Mouse (Mus musculus) mouse embryonic stem cell (cell line): Measurements from ENCODE around the gene Cdrt4.

Source experiments
- in situ Hi-C, 2 experiments: fragments of 300-500 bp; cut with MboI; formaldehyde crosslinking; loops; 1 replicate in 1 of 2; 3 replicates in 1 of 2; pipeline ENCODE4 v1.14.3; 2019 to 2020; ENCODE audit warnings: low sequenced_read_pairs in 2 of 2, low pct_unique_long_range_greater_than_20kb in 1 of 2, mixed read lengths in 1 of 2; ENCODE audit not compliant: unreplicated experiment in 1 of 2

Cdrt4 gene

DNA sequence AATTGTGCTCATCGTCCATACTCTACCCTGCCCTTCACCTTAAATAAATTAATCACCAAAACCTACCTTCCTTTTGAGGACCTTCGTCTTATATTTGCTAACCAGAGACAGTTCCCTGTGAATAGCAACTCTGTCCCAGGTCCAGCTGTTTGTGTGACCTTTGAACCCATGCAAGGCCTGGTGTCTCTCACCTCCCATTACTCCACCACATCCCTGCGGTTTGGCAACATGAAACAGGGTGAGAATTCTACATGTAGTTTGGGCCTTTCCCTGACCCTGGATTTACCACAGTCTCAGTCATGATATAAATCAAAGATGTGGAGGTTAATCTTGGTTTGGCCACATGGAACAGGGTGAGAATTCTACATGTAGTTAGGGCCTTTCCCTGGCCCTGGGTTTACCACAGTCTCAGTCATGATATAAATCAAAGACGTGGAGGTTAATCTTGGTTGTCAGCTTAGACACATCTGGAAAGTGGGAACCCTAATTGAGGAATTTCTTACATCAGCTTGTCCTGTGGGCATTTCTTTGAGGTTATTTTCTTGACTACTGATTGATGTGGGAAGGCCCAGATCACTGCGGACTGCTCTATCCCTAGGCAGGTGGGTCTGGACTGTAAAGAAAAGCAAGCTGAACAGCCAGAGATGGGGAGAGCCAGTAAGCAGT lies 70.3 kb downstream of the Cdrt4 start:
- in situ Hi-C loops, result no loop called here

DNA sequence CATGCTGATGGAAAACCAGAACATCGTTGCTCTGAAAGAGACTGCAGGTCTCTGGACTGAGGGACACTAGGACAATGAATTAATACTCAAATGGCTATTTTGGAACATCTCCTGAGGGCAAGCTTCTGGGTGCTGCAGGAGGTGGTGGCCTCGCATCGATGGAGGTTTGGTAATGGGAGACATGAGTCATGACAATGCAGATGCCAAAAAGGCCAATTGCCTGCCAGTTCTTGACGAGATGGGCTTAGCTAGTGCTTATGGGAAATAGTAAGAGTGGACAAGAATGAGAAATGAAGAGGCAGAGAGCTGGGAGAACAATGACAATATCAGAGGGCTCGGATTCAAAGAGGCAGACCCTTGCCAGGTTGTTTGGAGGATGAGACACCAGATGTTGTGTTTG lies 72.5 kb downstream of the Cdrt4 start:
- in situ Hi-C loops, result no loop called here

DNA sequence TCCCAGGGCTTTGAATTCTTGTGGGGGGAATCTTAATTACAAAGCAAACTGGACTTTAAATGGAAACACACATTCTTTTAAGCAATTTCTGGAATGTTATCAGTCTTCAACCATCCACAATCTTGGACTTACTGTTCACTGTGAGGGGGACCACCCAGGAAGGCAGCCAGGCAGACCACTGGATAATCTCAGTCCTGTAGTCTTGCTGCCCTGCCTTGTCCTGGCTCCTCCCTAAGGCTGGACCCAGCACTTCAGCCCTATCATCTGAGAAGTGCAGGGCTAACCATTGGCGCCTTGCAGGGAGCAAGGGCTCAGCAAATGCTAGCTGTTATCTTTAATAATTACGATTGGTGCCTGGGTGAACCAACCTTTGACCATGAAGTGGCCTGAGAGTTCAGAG lies 73.1 kb downstream of the Cdrt4 start:
- in situ Hi-C loops, result no loop called here

DNA sequence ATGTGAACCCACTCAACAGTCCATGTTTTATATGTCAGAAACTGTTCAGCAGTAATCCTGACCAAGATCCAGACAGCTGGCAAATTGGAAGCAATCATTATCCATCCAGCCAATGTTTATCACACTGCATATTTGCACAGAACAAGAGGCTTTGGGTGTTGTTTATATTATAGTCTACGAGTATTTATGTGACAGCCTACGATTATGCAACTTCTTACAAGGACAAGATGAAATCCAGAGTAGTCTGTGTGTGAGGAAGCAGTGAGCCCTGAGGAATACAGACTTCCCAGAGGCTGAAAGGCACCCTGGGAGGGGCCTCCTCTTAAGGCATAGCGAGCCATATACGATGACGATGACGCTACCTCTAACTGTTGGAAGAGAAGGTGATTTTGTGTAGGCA lies 74.5 kb downstream of the Cdrt4 start:
- in situ Hi-C loops, result no loop called here

DNA sequence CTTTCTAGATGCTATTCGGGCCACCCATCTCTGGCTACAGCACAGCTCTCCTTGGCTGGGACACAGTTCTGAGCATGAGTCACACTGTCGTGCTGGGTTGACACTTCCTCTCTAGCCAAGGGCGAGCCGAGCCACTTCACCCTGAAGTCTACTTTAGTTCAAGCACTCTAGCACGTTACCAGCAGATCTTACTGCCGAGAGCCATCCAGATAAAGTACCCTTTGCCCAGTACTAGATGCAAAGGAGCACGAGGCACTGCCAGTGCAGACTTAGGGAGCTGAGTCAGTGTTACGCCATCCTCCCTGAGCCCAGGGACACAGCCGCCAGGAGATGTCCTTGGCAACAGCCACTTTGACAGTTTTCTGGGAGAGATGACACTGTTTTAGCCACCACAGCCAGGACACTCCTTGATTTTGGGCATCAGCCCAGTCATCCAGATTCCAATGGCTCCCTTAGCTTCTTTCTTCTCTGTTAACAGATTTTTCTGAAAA lies 75.7 kb downstream of the Cdrt4 start:
- in situ Hi-C loops, result no loop called here

DNA sequence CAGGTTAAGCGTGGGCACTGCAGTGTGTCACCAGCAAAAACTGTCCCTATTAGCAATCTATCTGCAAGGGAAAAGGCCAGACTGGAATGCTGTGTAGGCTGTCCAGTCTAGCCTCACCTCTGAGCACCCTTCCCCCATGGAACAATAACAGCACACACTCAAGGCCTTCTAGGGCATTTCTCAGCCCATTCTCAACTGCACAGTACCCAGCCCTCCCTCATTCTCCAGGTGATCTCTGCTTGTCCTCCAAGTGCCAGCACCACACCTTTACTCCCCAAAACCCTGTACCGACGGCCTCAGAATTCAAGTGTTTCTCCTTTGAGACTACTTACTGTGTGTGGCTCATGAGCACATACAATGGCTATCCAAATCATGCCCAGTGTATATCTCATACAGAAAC lies 77.1 kb downstream of the Cdrt4 start:
- in situ Hi-C loops, result no loop called here

DNA sequence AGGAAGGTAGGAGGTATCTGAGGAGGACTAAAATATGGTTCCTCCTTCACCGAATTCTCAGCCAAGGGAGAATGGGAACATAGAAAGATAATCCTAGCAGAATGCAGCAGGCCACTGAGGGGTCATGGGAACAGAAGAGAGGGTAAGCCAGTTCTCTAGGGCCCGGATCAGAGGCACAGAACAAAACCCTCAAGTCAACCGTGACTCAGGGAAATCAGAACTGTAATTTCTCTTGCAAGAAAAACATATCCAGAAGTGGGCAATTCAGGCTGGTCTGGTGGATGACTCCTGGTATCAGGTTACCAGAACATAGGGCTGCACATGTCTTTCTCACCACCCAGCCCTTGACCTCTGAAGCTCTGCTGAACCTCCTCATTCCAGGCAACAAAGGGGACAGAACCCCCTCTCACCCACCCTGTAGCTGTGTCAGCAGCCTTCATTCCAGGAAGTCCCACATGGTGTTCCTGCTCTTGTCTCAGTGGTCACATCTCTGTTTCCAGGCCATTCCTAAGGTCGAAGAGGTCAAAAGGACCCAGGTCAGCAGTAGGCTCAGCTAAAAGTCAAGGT lies 78.2 kb downstream of the Cdrt4 start:
- in situ Hi-C loops, result no loop called here

DNA sequence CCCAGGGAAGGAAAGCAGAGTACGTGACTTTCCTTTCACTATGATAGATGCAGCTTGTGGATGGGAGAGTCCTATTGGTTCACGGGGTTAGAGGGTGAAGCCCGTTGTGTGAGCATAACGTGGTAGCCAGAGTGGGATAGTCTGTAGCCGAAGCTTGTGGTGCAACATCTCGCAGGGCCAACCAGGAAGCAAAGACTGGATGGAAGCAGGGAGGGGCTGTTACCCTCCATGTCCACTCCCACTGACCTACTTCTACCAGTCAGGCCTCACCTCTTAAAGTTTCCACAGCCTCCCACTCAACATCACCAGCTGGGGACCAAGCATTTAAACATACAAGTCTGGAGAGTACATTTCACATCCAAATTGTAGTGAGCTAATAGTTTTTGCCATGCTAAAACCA lies 78.7 kb downstream of the Cdrt4 start:
- in situ Hi-C loops, result no loop called here

DNA sequence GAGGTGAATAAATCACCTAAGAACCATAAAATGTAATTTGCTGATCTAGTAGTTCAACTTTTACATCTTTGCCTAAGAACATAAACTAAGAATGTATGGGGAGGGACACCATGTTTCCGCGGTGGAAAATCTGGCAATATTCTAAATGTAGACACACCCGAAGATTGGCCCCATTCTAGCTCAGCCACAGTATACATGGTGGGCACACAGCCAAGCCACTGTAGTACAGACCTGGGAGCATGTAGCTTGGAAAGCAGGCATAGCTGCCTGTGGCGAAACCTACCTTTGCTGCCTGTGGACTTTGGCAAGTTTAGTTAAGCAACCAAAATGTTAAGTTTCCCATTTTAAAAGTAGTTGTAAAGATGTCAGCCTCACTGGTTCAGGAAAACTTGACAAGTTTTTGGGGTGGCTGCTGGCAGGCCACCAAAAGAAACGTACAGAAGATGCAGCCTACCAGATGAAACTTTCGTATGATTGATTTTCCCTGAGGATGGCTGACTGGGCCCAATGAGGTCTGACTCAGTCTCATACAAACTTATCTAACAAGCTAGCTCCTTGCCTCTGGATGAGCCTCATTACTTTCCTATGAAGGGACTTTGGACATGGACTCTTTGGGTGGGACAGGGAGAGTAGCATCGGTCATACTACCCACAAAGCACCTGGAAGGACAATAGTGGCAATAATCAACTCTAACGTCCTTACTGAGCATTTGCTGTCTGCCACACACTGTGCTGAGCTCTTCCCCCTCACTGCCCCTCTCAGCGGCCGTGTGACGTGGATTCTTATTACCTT lies 84.6 kb downstream of the Cdrt4 start:
- in situ Hi-C loops, result no loop called here

DNA sequence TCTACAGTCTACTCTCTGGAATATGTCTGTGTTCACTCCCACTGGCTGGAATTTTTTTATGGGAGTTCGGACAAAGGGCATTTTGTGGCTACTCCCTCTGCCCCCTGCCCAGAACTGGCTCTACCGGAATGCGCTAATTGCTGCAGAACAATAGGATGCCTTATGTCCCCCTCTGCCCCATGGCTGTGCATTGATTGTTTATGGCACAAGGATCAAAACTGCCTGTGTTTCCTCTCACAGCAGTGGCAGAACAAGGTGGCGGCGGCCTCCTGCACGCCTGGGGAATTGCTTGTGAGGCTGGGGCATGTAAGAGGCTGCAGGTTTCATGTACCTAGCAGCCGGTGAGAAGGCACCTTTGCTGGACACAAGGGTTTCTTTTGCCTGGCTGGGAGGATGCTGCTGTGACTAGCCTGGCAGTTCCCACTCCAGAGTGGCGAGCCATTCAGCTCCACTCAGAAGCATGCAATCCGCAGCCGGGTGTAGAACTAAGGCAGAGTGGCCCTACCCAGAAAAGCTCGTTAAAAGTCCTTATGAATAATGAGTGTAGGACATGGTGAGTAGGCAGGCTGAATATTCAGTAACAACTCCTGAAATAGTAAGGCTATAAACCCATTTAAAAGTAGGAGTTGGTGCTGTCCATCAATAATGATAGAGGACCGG lies 89.1 kb downstream of the Cdrt4 start:
- in situ Hi-C loops, result no loop called here
